In the genomic region with DNA sequence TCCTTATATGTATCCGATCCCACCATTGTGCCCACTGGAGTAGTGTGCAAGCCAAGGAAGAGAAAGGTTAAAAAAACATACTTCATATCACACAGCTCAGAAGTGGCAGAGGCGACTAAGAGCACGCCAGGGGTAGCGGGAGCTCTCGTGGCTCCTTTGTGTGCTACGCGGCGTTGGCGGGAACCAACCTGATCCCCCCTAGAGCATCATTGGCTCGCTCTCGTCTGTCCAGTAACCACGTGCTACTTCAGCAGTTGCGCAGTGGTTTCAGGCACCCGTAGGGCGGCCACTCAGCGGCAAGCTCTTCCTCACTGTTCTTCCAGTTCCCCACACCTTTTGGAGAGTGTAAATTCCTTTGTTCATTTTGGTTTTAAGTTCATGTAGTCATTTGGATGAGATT, we compare ENCODE assay signal across 24 mouse cellular contexts.
DNase-seq lines count a peak whose midpoint lies in the region; ATAC-seq lines count a peak whose summit lies in the region.
"Had no signal": no experiment of that assay in that cellular context is flagged by ENCODE, and none has a peak within 500 bp of the region (broad histone marks: within the 10 kb centered on the region; RNA-seq: fewer than 3 reads in every experiment).

No protein-coding gene starts in this region.

- peaks cover 7% of the 10 kb centered on the region; the same call in 1 of the 2 replicates for H3K4me1 ChIP-seq in heart, embryonic 10.5 days
- peaks cover 3% of the 10 kb centered on the region; the same call in 1 of the 2 replicates for H3K4me1 ChIP-seq in heart, embryonic 11.5 days (ENCODE audit: control insufficient read depth, insufficient read depth, low read length)
- H3K4me1 ChIP-seq: embryonic facial prominence, embryonic 13.5 days; embryonic facial prominence, embryonic 15.5 days; forebrain, embryonic 12.5 days had no signal

- WGBS in heart, embryonic 10.5 days = 89% methylated on average over 16 of the region's 16 CpGs
- WGBS in heart, embryonic 11.5 days (ENCODE audit: insufficient replicate concordance) = 91% methylated on average over 16 of the region's 16 CpGs

- peak; percentile 60 for DNase-seq in heart, embryonic 10.5 days (ENCODE audit: low spot score)
- DNase-seq in ES-CJ7 (ENCODE audit: low read depth, low spot score) (peak; percentile 27), R1 (ENCODE audit: low read depth, low spot score) (peak; percentile 36)
- DNase-seq in adrenal gland, postnatal 4 days (ENCODE audit: low spot score in 2 of 2) = no peak
- DNase-seq in retina, postnatal 1 day = no peak
- DNase-seq: adrenal gland, adult 8-10 months; adrenal gland, postnatal 14 days; adrenal gland, postnatal 36 days; cerebellum, adult 11 months; cerebellum, adult 18-20 months; cerebellum, adult 8-10 months; cerebellum, adult 9-11 months; cerebellum, postnatal 14 days; embryo, embryonic 11 days had no signal

- peaks cover 8% of the 10 kb centered on the region for H3K27me3 ChIP-seq in heart, embryonic 10.5 days (ENCODE audit: insufficient read depth, poor library complexity, severe bottlenecking)
- peaks cover 3% of the 10 kb centered on the region; the same call in 1 of the 2 replicates for H3K27me3 ChIP-seq in heart, embryonic 11.5 days (ENCODE audit: control insufficient read depth, insufficient read depth, low read length)
- H3K27me3 ChIP-seq: embryonic facial prominence, embryonic 15.5 days; forebrain, embryonic 12.5 days; Patski had no signal

- no peak overlapping the region for H3K27ac ChIP-seq in heart, embryonic 10.5 days
- H3K27ac ChIP-seq in heart, embryonic 11.5 days (ENCODE audit: low read depth, low read length) = no peak overlapping the region
- H3K27ac ChIP-seq: embryonic facial prominence, embryonic 13.5 days; embryonic facial prominence, embryonic 15.5 days; forebrain, embryonic 10.5 days; forebrain, embryonic 12.5 days had no signal

- no peak overlapping the region for H3K4me2 ChIP-seq in heart, embryonic 11.5 days
- H3K4me2 ChIP-seq: embryonic facial prominence, embryonic 13.5 days; embryonic facial prominence, embryonic 15.5 days; forebrain, embryonic 12.5 days had no signal

- no peak overlapping the region for H3K9ac ChIP-seq in heart, embryonic 11.5 days (ENCODE audit: low read depth, low read length)
- H3K9ac ChIP-seq: embryonic facial prominence, embryonic 13.5 days; embryonic facial prominence, embryonic 15.5 days; forebrain, embryonic 12.5 days had no signal

- no peak overlapping the region for H3K4me3 ChIP-seq in heart, embryonic 10.5 days
- no peak overlapping the region for H3K4me3 ChIP-seq in heart, embryonic 11.5 days (ENCODE audit: low read depth, low read length)
- H3K4me3 ChIP-seq: embryonic facial prominence, embryonic 13.5 days; embryonic facial prominence, embryonic 15.5 days; erythroblast, embryonic 14.5 days; forebrain, embryonic 10.5 days; forebrain, embryonic 12.5 days had no signal

- H3K36me3 ChIP-seq in heart, embryonic 10.5 days = no peaks in the 10 kb centered on the region
- H3K36me3 ChIP-seq in heart, embryonic 11.5 days (ENCODE audit: control insufficient read depth, insufficient read depth, low read length) = no peaks in the 10 kb centered on the region
- H3K36me3 ChIP-seq: embryonic facial prominence, embryonic 13.5 days; embryonic facial prominence, embryonic 15.5 days; forebrain, embryonic 10.5 days; forebrain, embryonic 12.5 days; G1E had no signal

- ATAC-seq in heart, embryonic 11.5 days (replicated peaks; ENCODE audit: insufficient number of reproducible peaks, low FRiP score, low TSS enrichment) = no peak
- ATAC-seq: forebrain, embryonic 14.5 days; forebrain, embryonic 16.5 days; Patski had no signal

- H3K9me3 ChIP-seq in heart, embryonic 10.5 days = no peaks in the 10 kb centered on the region
- H3K9me3 ChIP-seq in heart, embryonic 11.5 days (replicated peaks; ENCODE audit: control insufficient read depth, low read length) = no peaks in the 10 kb centered on the region
- H3K9me3 ChIP-seq: embryonic facial prominence, embryonic 13.5 days; embryonic facial prominence, embryonic 15.5 days; forebrain, embryonic 10.5 days; forebrain, embryonic 12.5 days; G1E had no signal

Comparison
In these comparisons a context has a peak if more than half of its experiments do, and no peak if none do; other contexts are left out.
1. DNase-seq: peak in heart, embryonic 10.5 days (single experiment), ES-CJ7 (single experiment) and R1 (single experiment); none in adrenal gland, postnatal 4 days (0 of 2) and retina, postnatal 1 day (single experiment).